Mouse (Mus musculus) hindbrain, embryonic 13.5 days (tissue): ENCODE data around the gene Srcin1. TPM values are rescaled to one million over a fixed set of nuclear protein-coding genes. Genes with fewer than 3 reads are reported as not detected.
A peak's percentile ranks its signal among the peaks of the same experiment; 100 is the strongest.

Source experiments
- ATAC-seq: fragments of 200-750 bp; cut with Nextera tagmentation; 2 replicates; pipeline ENCODE4 v1.8.0; 2017; ENCODE audit warnings: moderate TSS enrichment; ENCODE audit not compliant: low FRiP score
- H3K27ac ChIP-seq: fragments of 300-500 bp; sonication (generic); 2 replicates; pipeline ENCODE4 v1.5.1; 2015; ENCODE audit warnings: inconsistent platforms, mild to moderate bottlenecking, moderate library complexity
- H3K27me3 ChIP-seq: fragments of 300-500 bp; sonication (generic); 2 replicates; pipeline ENCODE4 v1.6.1; 2015; ENCODE audit warnings: mild to moderate bottlenecking, inconsistent platforms
- H3K36me3 ChIP-seq: fragments of 300-500 bp; sonication (generic); 2 replicates; pipeline ENCODE4 v1.6.1; 2015; ENCODE audit warnings: mild to moderate bottlenecking, inconsistent platforms
- H3K4me1 ChIP-seq: fragments of 300-500 bp; sonication (generic); replicated peaks from 2 replicates; pipeline ENCODE4 v1.6.1; 2015; ENCODE audit warnings: inconsistent platforms
- H3K4me2 ChIP-seq: fragments of 300-500 bp; sonication (generic); 2 replicates; pipeline ENCODE4 v1.6.1; 2015; ENCODE audit warnings: inconsistent platforms, mild to moderate bottlenecking, moderate library complexity
- H3K4me3 ChIP-seq: fragments of 300-500 bp; sonication (generic); 2 replicates; pipeline ENCODE4 v1.5.1; 2015; ENCODE audit warnings: mild to moderate bottlenecking, inconsistent platforms
- H3K9ac ChIP-seq: fragments of 300-500 bp; sonication (generic); 2 replicates; pipeline ENCODE4 v1.6.1; 2015; ENCODE audit warnings: mild to moderate bottlenecking, inconsistent platforms
- H3K9me3 ChIP-seq: fragments of 300-500 bp; sonication (generic); 2 replicates; pipeline ENCODE4 v1.6.1; 2016; ENCODE audit warnings: inconsistent platforms
- WGBS: fragments of 180-500 bp; shearing (Covaris S2); methylation state at CpG from one replicate; pipeline ENCODE4 v1.1.7; 2015; 5-methylcytosine and 5-hydroxymethylcytosine counted together
- polyA plus RNA-seq: library from polyadenylated mRNA; unstranded; fragments of >200 nt; fragmentation: Nextera tagmentation; extraction: Ambion mirVana; gene quantifications from 2 replicates; pipeline ENCODE4 v1.2.1, GENCODE M21; 2015

Srcin1 gene
- 6.0 and 7.0 TPM in 2 replicates for polyA plus RNA-seq

GRCm38 (mm10) chr11:97576136-97576906 is at the start of gene Srcin1:
Gene Srcin1, minus strand, starts transcription at chr11:97576186.
- peaks cover 59% of the 10 kb centered on the region for H3K4me1 ChIP-seq
- no peak for ATAC-seq
- whole genome bisulfite sequencing, result 34% methylated on average over 9 of the region's 9 CpGs

GRCm38 (mm10) chr11:97625551-97625950 is 49.6 kb upstream of the Srcin1 start:
- peaks cover 77% of the 10 kb centered on the region for H3K27me3 ChIP-seq
- no peak overlapping the region for H3K27ac ChIP-seq
- ATAC-seq, result no peak
- WGBS, result 75% methylated on average over 5 of the region's 5 CpGs
- H3K4me2 ChIP-seq, result no peak overlapping the region
- H3K4me3 ChIP-seq, result no peak overlapping the region
- peaks cover 31% of the 10 kb centered on the region for H3K4me1 ChIP-seq
- H3K36me3 ChIP-seq, result no peaks in the 10 kb centered on the region
- H3K9ac ChIP-seq, result no peak overlapping the region
- H3K9me3 ChIP-seq, result no peaks in the 10 kb centered on the region

More at GRCm38 (mm10) chr11:97576136-97576906, at the start of gene Srcin1:
- Histone ChIP-seq H3K27me3 (0 out of 2 replicates have a peak, but pooled peaks cover 16% of the 10 kb centered on the region), H3K27ac (peak within 1 kb of the TSS; percentile 97), H3K9ac (peak within 1 kb of the TSS; percentile 97), H3K4me3 (peak within 1 kb of the TSS; percentile 82), H3K36me3 (no peaks in the 10 kb centered on the region), H3K9me3 (no peaks in the 10 kb centered on the region), H3K4me2 (peak within 1 kb of the TSS; percentile 91)

- Histone ChIP-seq H3K9ac (no peak overlapping the region), H3K9me3 (no peaks in the 10 kb centered on the region), H3K4me3 (no peak overlapping the region), H3K27me3 (peaks cover 61% of the 10 kb centered on the region), H3K27ac (no peak overlapping the region), H3K4me2 (no peak overlapping the region), H3K36me3 (no peaks in the 10 kb centered on the region), H3K4me1 (peaks cover 15% of the 10 kb centered on the region)
- 64% methylated on average over 9 of the region's 9 CpGs for WGBS
- no peak for ATAC-seq
These were observed 47.2 kb upstream of the Srcin1 start for GRCm38 (mm10) chr11:97623166-97623565.

GRCm38 (mm10) chr11:97622440-97622839 is 46.5 kb upstream of the Srcin1 start:
- no peak for ATAC-seq
- Histone ChIP-seq H3K9me3 (no peaks in the 10 kb centered on the region), H3K9ac (no peak overlapping the region), H3K4me3 (no peak overlapping the region), H3K4me1 (peaks cover 8% of the 10 kb centered on the region), H3K27me3 (peaks cover 61% of the 10 kb centered on the region), H3K36me3 (no peaks in the 10 kb centered on the region), H3K4me2 (no peak overlapping the region), H3K27ac (no peak overlapping the region)
- WGBS, result 3% methylated on average over 6 of the region's 6 CpGs

GRCm38 (mm10) chr11:97619391-97619795 is 43.4 kb upstream of the Srcin1 start:
- Histone ChIP-seq H3K9me3 (no peaks in the 10 kb centered on the region), H3K36me3 (no peaks in the 10 kb centered on the region), H3K4me1 (no peaks in the 10 kb centered on the region), H3K9ac (no peak overlapping the region), H3K27ac (no peak overlapping the region), H3K4me3 (no peak overlapping the region), H3K27me3 (peaks cover 46% of the 10 kb centered on the region), H3K4me2 (no peak overlapping the region)
- 45% methylated on average over 5 of the region's 5 CpGs for WGBS
- ATAC-seq, result 0 out of 2 replicates have a peak, but pooled peaks have one; percentile 28

- WGBS, result 49% methylated on average over 11 of the region's 11 CpGs
- no peak for ATAC-seq
- no peaks in the 10 kb centered on the region for H3K9me3 ChIP-seq
These were observed 42.4 kb upstream of the Srcin1 start for GRCm38 (mm10) chr11:97618368-97618767.

GRCm38 (mm10) chr11:97615276-97615675 is 39.3 kb upstream of the Srcin1 start:
- Histone ChIP-seq H3K27ac (no peak overlapping the region), H3K4me3 (no peak overlapping the region), H3K27me3 (peaks cover 29% of the 10 kb centered on the region), H3K4me1 (no peaks in the 10 kb centered on the region), H3K4me2 (no peak overlapping the region), H3K9me3 (no peaks in the 10 kb centered on the region), H3K9ac (no peak overlapping the region), H3K36me3 (no peaks in the 10 kb centered on the region)
- ATAC-seq, result no peak
- WGBS, result 91% methylated on average over 4 of the region's 4 CpGs

More at GRCm38 (mm10) chr11:97618368-97618767, 42.4 kb upstream of the Srcin1 start:
- H3K9ac ChIP-seq, result no peak overlapping the region
- H3K4me2 ChIP-seq, result no peak overlapping the region
- H3K4me1 ChIP-seq, result no peaks in the 10 kb centered on the region
- peaks cover 36% of the 10 kb centered on the region for H3K27me3 ChIP-seq
- no peaks in the 10 kb centered on the region for H3K36me3 ChIP-seq
- H3K27ac ChIP-seq, result no peak overlapping the region
- H3K4me3 ChIP-seq, result no peak overlapping the region

- Histone ChIP-seq H3K27ac (no peak overlapping the region), H3K4me2 (no peak overlapping the region), H3K9ac (no peak overlapping the region), H3K27me3 (peaks cover 7% of the 10 kb centered on the region; the same call in 1 of the 2 replicates), H3K9me3 (no peaks in the 10 kb centered on the region), H3K4me3 (no peak overlapping the region), H3K4me1 (no peaks in the 10 kb centered on the region), H3K36me3 (no peaks in the 10 kb centered on the region)
- no peak for ATAC-seq
- 79% methylated on average over 8 of the region's 8 CpGs for WGBS
These were observed 35.1 kb upstream of the Srcin1 start for GRCm38 (mm10) chr11:97611076-97611475.

- Histone ChIP-seq H3K27ac (no peak overlapping the region), H3K9ac (no peak overlapping the region), H3K4me2 (no peak overlapping the region), H3K9me3 (no peaks in the 10 kb centered on the region), H3K27me3 (0 out of 2 replicates have a peak, but pooled peaks cover 3% of the 10 kb centered on the region), H3K4me3 (no peak overlapping the region), H3K36me3 (no peaks in the 10 kb centered on the region), H3K4me1 (no peaks in the 10 kb centered on the region)
- ATAC-seq, result no peak
- WGBS, result 91% methylated on average over 13 of the region's 13 CpGs
These were observed 33.8 kb upstream of the Srcin1 start for GRCm38 (mm10) chr11:97609743-97610142.

GRCm38 (mm10) chr11:97608933-97609332 is 32.9 kb upstream of the Srcin1 start:
- ATAC-seq, result no peak
- Histone ChIP-seq H3K4me3 (no peak overlapping the region), H3K9ac (no peak overlapping the region), H3K27ac (no peak overlapping the region), H3K27me3 (0 out of 2 replicates have a peak, but pooled peaks cover 3% of the 10 kb centered on the region), H3K4me2 (no peak overlapping the region), H3K4me1 (no peaks in the 10 kb centered on the region), H3K9me3 (no peaks in the 10 kb centered on the region), H3K36me3 (no peaks in the 10 kb centered on the region)
- WGBS, result 62% methylated on average over 4 of the region's 4 CpGs

GRCm38 (mm10) chr11:97607056-97607725 is 31.2 kb upstream of the Srcin1 start:
- H3K27ac ChIP-seq, result no peak overlapping the region
- H3K27me3 ChIP-seq, result 0 out of 2 replicates have a peak, but pooled peaks cover 3% of the 10 kb centered on the region
- H3K9me3 ChIP-seq, result no peaks in the 10 kb centered on the region
- 94% methylated on average over 8 of the region's 8 CpGs for WGBS
- H3K9ac ChIP-seq, result no peak overlapping the region
- H3K4me1 ChIP-seq, result no peaks in the 10 kb centered on the region
- ATAC-seq, result no peak
- H3K36me3 ChIP-seq, result no peaks in the 10 kb centered on the region
- H3K4me3 ChIP-seq, result no peak overlapping the region
- H3K4me2 ChIP-seq, result no peak overlapping the region

- no peak overlapping the region for H3K27ac ChIP-seq
- H3K36me3 ChIP-seq, result no peaks in the 10 kb centered on the region
- 82% methylated on average over 10 of the region's 10 CpGs for WGBS
- 0 out of 2 replicates have a peak, but pooled peaks cover 3% of the 10 kb centered on the region for H3K27me3 ChIP-seq
- no peaks in the 10 kb centered on the region for H3K9me3 ChIP-seq
- no peak overlapping the region for H3K9ac ChIP-seq
- no peaks in the 10 kb centered on the region for H3K4me1 ChIP-seq
- H3K4me3 ChIP-seq, result no peak overlapping the region
- H3K4me2 ChIP-seq, result no peak overlapping the region
- no peak for ATAC-seq
These were observed 27.9 kb upstream of the Srcin1 start for GRCm38 (mm10) chr11:97603891-97604290.
